Mouse (Mus musculus) intestine, embryonic 14.5 days (tissue): ENCODE results near the gene Kcng4. TPM values are rescaled to one million over a fixed set of nuclear protein-coding genes. Genes with fewer than 3 reads are reported as not detected.

Experiments used
- ATAC-seq: fragments of 200-750 bp; cut with Nextera tagmentation; replicated peaks from 2 replicates; pipeline ENCODE4 v1.8.0; 2017; ENCODE audit warnings: low read depth, moderate number of reproducible peaks, moderate TSS enrichment, moderate library complexity; ENCODE audit not compliant: low FRiP score, low TSS enrichment
- DNase-seq: peaks from one replicate; pipeline ENCODE4 v3.0.0-alpha.2; 2018; ENCODE audit warnings: low spot score
- H3K27ac ChIP-seq: fragments of 300-500 bp; sonication (generic); 2 replicates; pipeline ENCODE4 v1.5.1; 2014; ENCODE audit warnings: low read depth, mild to moderate bottlenecking, control low read depth
- H3K27me3 ChIP-seq: fragments of 300-500 bp; sonication (generic); replicated peaks from 2 replicates; pipeline ENCODE4 v1.6.1; 2014; ENCODE audit warnings: low read length, control low read depth; ENCODE audit not compliant: control insufficient read depth, insufficient read depth
- H3K36me3 ChIP-seq: fragments of 300-500 bp; sonication (generic); 2 replicates; pipeline ENCODE4 v1.6.1; 2014; ENCODE audit warnings: low read length, control low read depth; ENCODE audit not compliant: control insufficient read depth, insufficient read depth
- H3K4me1 ChIP-seq: fragments of 300-500 bp; sonication (generic); replicated peaks from 2 replicates; pipeline ENCODE4 v1.6.1; 2014; ENCODE audit warnings: low read length, control low read depth, mixed read lengths; ENCODE audit not compliant: control insufficient read depth, insufficient read depth
- H3K4me2 ChIP-seq: fragments of 300-500 bp; sonication (generic); 2 replicates; pipeline ENCODE4 v1.6.1; 2014; ENCODE audit warnings: low read length
- H3K4me3 ChIP-seq: fragments of 300-500 bp; sonication (generic); 2 replicates; pipeline ENCODE4 v1.5.1; 2014; ENCODE audit warnings: low read depth, low read length, control low read depth, mixed read lengths
- H3K9ac ChIP-seq: fragments of 300-500 bp; sonication (generic); 2 replicates; pipeline ENCODE4 v1.6.1; 2014; ENCODE audit warnings: mild to moderate bottlenecking, low read length
- H3K9me3 ChIP-seq: fragments of 300-500 bp; sonication (generic); 2 replicates; pipeline ENCODE4 v1.6.1; 2016; ENCODE audit warnings: low read length, control low read depth; ENCODE audit not compliant: control insufficient read depth
- WGBS: fragments of 180-500 bp; shearing (Covaris S2); extraction: QIAGEN DNeasy Blood & Tissue Kit; methylation state at CpG from one replicate; pipeline ENCODE4 v1.1.7; 2014; 5-methylcytosine and 5-hydroxymethylcytosine counted together
- polyA plus RNA-seq: library from polyadenylated mRNA; unstranded; fragments of >200 nt; fragmentation: Nextera tagmentation; extraction: Ambion mirVana; gene quantifications from 2 replicates; pipeline ENCODE4 v1.2.1, GENCODE M21; 2014

Kcng4 gene
- polyA plus RNA-seq, 1 experiment from 2014 or later = 0.11 TPM

DNA sequence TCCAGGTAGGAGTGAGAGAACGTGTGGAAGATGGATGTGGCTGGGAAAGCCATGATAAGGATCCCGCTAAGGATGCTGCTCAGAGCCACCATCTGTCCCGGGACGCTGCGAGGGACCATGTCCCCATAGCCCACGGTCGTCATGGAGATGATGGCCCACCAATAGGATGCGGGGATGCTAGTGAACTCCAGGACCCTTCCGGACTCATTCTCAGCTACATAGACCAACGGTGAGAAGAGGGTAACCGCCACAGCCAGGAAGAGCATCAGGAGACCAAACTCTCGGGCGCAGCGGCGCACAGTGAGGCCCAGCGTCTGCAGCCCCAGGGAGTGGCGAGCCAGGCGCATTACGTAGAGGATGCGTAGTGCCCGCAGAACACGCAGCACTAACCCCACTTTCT is 9.7 kb downstream of the Kcng4 start:
- Histone ChIP-seq H3K27ac (no peak overlapping the region), H3K4me1 (no peaks in the 10 kb centered on the region), H3K4me3 (no peak overlapping the region), H3K27me3 (no peaks in the 10 kb centered on the region), H3K9ac (no peak overlapping the region), H3K9me3 (no peaks in the 10 kb centered on the region), H3K36me3 (no peaks in the 10 kb centered on the region), H3K4me2 (no peak overlapping the region)
- WGBS = 82% methylated on average over 22 of the region's 22 CpGs
- no peak for DNase-seq
- ATAC-seq = no peak

- H3K4me3 ChIP-seq = no peak overlapping the region
- no peak overlapping the region for H3K4me2 ChIP-seq
- no peaks in the 10 kb centered on the region for H3K27me3 ChIP-seq
- no peak overlapping the region for H3K9ac ChIP-seq
- WGBS = 93% methylated on average over 7 of the region's 7 CpGs
- H3K9me3 ChIP-seq = no peaks in the 10 kb centered on the region
- no peak for ATAC-seq
- H3K4me1 ChIP-seq = no peaks in the 10 kb centered on the region
- no peak overlapping the region for H3K27ac ChIP-seq
- H3K36me3 ChIP-seq = no peaks in the 10 kb centered on the region
- DNase-seq = no peak
Observed at GRCm38 (mm10) chr8:119624916-119625315, 10.6 kb downstream of the Kcng4 start.

GRCm38 (mm10) chr8:119623744-119624143 is 11.7 kb downstream of the Kcng4 start:
- no peaks in the 10 kb centered on the region for H3K4me1 ChIP-seq
- H3K27me3 ChIP-seq = no peaks in the 10 kb centered on the region
- no peak overlapping the region for H3K9ac ChIP-seq
- H3K4me2 ChIP-seq = no peak overlapping the region
- no peak for ATAC-seq
- no peak for DNase-seq
- WGBS = 59% methylated on average over 1 of the region's 1 CpGs
- H3K27ac ChIP-seq = no peak overlapping the region
- no peaks in the 10 kb centered on the region for H3K9me3 ChIP-seq
- no peak overlapping the region for H3K4me3 ChIP-seq
- no peaks in the 10 kb centered on the region for H3K36me3 ChIP-seq

GRCm38 (mm10) chr8:119623061-119623460 is 12.4 kb downstream of the Kcng4 start:
- Histone ChIP-seq H3K4me1 (no peaks in the 10 kb centered on the region), H3K36me3 (no peaks in the 10 kb centered on the region), H3K27me3 (no peaks in the 10 kb centered on the region), H3K4me3 (no peak overlapping the region), H3K9me3 (no peaks in the 10 kb centered on the region), H3K4me2 (no peak overlapping the region), H3K9ac (no peak overlapping the region), H3K27ac (no peak overlapping the region)
- WGBS = 88% methylated on average over 8 of the region's 8 CpGs
- no peak for ATAC-seq
- no peak for DNase-seq

- DNase-seq (no peak), ATAC-seq (no peak)
- Histone ChIP-seq H3K4me2 (no peak overlapping the region), H3K9ac (no peak overlapping the region), H3K4me1 (no peaks in the 10 kb centered on the region), H3K27ac (no peak overlapping the region), H3K27me3 (no peaks in the 10 kb centered on the region), H3K9me3 (no peaks in the 10 kb centered on the region), H3K36me3 (no peaks in the 10 kb centered on the region), H3K4me3 (no peak overlapping the region)
- 62% methylated on average over 4 of the region's 4 CpGs for WGBS
Observed at GRCm38 (mm10) chr8:119622555-119622954, 12.9 kb downstream of the Kcng4 start.

DNA sequence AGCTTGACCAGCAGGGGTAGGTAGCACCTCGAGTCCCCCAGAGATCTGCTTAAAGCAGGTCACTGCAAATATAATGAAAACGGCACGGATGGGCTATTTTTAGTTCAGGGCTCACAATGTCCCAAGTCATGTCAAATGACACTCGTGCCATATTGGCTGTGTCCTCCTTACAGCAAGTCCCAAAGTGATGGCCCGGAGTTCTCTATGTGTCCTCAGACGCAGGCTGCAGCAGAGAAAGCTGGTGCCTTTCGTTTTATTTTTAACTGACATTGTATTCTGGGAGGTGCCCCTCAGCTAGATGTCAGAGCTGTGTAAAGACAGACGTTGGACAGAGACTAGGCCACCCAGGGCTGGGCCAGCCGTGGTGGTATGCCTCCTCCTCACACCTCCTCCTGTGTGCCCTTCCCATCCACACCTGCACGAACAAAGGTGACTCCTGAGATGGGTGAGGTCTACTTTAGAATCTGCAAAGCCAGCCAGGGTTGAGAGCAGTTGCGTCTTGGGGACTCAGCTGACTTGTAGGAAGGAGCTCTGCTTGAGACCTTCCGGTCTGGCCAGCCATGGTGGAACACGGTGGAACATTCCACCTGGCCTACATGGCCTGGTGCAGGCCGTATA is 14.5 kb downstream of the Kcng4 start:
- H3K4me1 ChIP-seq = no peaks in the 10 kb centered on the region
- ATAC-seq (no peak), DNase-seq (no peak)
- no peaks in the 10 kb centered on the region for H3K27me3 ChIP-seq
- WGBS = 85% methylated on average over 14 of the region's 14 CpGs
- no peaks in the 10 kb centered on the region for H3K9me3 ChIP-seq
- no peak overlapping the region for H3K4me3 ChIP-seq
- H3K27ac ChIP-seq = no peak overlapping the region
- H3K9ac ChIP-seq = no peak overlapping the region
- H3K36me3 ChIP-seq = no peaks in the 10 kb centered on the region
- H3K4me2 ChIP-seq = no peak overlapping the region

DNA sequence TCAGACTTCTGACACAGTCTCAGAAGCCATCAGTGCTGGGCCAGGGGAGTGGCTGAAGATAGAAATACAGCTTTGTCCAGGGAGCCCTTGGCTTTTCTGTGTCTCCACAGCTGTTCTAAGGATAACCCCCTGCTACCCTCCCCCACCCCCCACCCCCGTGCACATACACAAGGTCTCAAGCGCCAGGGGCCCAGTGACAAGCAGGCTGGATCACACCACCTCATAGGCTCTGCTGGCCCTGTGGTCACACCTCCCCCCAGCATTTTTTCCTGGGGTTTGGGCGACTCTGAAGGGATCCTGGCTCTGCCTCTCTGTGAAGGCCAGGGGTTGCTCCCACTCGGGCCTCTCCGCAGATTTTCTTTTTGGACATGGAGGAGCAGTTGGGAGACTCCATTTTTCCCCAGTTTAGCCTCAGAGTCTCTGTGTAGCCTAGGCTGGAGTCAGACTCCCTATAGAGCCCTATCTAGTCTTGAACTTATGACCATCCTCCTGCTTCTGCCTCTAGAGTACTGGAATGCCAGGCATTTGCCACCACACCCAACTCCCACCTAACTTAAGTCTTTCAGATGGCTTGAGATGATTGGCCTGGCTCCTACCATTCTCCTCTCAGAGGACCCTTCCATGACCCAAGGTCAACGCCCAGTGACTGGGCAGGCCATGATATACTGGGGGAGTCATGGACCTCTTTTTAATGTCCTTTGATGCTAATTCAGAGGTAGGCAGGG is 15.2 kb downstream of the Kcng4 start:
- no peak overlapping the region for H3K4me2 ChIP-seq
- H3K27me3 ChIP-seq = no peaks in the 10 kb centered on the region
- H3K4me3 ChIP-seq = no peak overlapping the region
- DNase-seq (no peak), ATAC-seq (no peak)
- H3K36me3 ChIP-seq = no peaks in the 10 kb centered on the region
- no peak overlapping the region for H3K9ac ChIP-seq
- no peaks in the 10 kb centered on the region for H3K9me3 ChIP-seq
- H3K4me1 ChIP-seq = no peaks in the 10 kb centered on the region
- H3K27ac ChIP-seq = no peak overlapping the region
- WGBS = 73% methylated on average over 6 of the region's 6 CpGs

DNA sequence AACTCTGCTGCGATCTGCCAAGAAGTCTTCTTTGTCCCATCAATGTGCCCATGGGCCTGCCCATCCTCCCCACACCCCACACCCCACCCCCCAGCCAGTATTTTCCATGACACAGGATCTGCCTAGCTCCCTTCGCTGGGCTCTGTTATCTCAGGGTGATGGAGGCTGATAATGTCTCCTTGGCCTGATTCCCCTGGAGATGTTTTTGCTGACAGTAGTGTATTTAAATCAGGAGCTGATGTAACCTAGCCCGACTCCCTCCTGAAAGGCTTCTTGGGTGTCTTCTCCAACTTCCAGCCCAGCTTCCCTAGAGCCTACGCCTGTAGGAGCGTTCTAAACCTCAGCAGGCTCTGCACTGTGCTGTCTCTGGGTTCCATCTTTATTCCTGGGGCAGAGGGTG is 16.6 kb downstream of the Kcng4 start:
- ATAC-seq = no peak
- H3K36me3 ChIP-seq = no peaks in the 10 kb centered on the region
- no peaks in the 10 kb centered on the region for H3K27me3 ChIP-seq
- no peak overlapping the region for H3K4me2 ChIP-seq
- H3K4me1 ChIP-seq = no peaks in the 10 kb centered on the region
- no peak overlapping the region for H3K9ac ChIP-seq
- H3K4me3 ChIP-seq = no peak overlapping the region
- no peaks in the 10 kb centered on the region for H3K9me3 ChIP-seq
- 51% methylated on average over 5 of the region's 5 CpGs for WGBS
- no peak overlapping the region for H3K27ac ChIP-seq
- DNase-seq = no peak

DNA sequence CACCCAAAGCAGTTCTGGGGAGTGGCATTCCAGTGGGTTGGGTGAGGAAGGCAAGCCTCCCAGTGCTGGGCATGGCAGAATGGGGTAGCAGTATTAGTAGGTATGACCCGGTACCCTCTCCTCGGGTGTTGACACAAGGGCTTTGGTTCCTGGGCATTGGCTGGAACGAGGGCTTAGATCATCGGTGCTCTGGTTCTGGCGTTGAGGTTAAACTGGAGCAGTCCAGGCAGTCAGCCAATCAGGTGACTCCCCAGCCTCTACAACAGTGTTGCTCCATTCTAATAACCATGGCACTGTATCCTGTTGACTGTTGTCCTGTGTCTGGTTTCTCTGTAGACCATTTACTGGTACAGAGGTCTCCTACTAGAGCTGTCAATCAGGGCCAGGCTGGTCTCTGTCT is 17.9 kb downstream of the Kcng4 start:
- H3K27me3 ChIP-seq = no peaks in the 10 kb centered on the region
- DNase-seq = no peak

More for the DNA sequence above, 17.9 kb downstream of the Kcng4 start:
- Histone ChIP-seq H3K4me3 (no peak overlapping the region), H3K9ac (no peak overlapping the region), H3K27ac (no peak overlapping the region), H3K4me1 (no peaks in the 10 kb centered on the region), H3K4me2 (no peak overlapping the region), H3K9me3 (no peaks in the 10 kb centered on the region), H3K36me3 (no peaks in the 10 kb centered on the region)
- ATAC-seq = no peak
- 89% methylated on average over 5 of the region's 5 CpGs for WGBS
